Mouse (Mus musculus): ENCODE measurements around the gene Gm8127. TPM values are rescaled to one million over a fixed set of nuclear protein-coding genes. Genes with fewer than 3 reads are reported as not detected.
"Not testable (repeated sequence)": the region's sequence is repeated elsewhere in the genome, so short reads cannot be mapped to it uniquely, and the experiment has no call there.

Gene Gm8127
- polyA plus RNA-seq, 1 experiment from 2014 or later = not detected

DNA sequence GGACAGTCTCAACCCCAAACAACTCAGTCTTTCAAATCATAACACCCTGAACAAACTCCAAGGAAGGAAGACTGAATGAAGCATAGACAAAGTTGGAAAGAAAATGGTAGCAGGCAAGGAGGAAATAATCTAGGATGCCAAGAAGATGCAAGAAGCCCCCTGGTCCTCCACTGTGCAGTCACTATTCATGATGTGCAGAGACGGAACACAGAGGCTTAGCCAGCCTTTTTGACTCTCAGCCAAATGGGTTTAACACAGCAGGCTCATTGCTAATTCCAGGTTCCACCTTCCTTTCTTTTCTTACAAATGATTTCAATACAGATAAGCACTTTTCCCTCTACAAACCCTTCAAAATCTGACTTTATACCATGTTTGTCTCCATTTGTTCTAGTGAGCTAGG, 20.5 kb downstream of the Gm8127 start:
- not testable (repeated sequence) for H3K9me3 ChIP-seq (ENCODE audit: control insufficient read depth); ATAC-seq; H3K4me2 ChIP-seq (replicated peaks; ENCODE audit: low read depth); H3K9ac ChIP-seq (ENCODE audit: low read depth, low read length); H3K27ac ChIP-seq (ENCODE audit: low read depth, low read length); H3K4me3 ChIP-seq (ENCODE audit: low read depth, low read length); H3K4me1 ChIP-seq (replicated peaks; ENCODE audit: control insufficient read depth, insufficient read depth, low read length); H3K36me3 ChIP-seq (ENCODE audit: control insufficient read depth, insufficient read depth); H3K27me3 ChIP-seq (replicated peaks; ENCODE audit: control insufficient read depth, insufficient read depth, low read length)
- 71% methylated on average over 1 of the region's 1 CpGs for WGBS

DNA sequence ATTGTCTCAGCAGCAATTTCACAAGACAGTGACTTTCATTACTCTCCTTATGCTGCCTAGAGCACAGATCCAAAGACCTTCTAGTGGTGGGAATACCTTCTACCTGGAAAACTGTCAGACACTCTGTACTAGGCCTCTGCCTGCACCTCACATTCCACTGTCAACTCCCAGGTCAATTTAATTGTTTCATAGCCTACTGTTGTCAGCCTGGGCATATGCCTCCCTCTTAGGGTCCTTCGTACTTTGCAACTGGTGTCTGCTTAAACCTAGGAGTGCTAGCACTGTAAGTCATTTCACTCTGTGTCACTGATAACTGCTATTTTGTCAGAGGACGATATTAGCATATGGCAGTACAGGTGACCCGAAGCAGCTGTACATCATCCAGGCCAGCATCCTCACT, 24.4 kb downstream of the Gm8127 start:
- not testable (repeated sequence) for H3K27ac ChIP-seq (ENCODE audit: low read depth, low read length); H3K27me3 ChIP-seq (replicated peaks; ENCODE audit: control insufficient read depth, insufficient read depth, low read length); H3K4me3 ChIP-seq (ENCODE audit: low read depth, low read length); H3K4me1 ChIP-seq (replicated peaks; ENCODE audit: control insufficient read depth, insufficient read depth, low read length); H3K9me3 ChIP-seq (ENCODE audit: control insufficient read depth); H3K9ac ChIP-seq (ENCODE audit: low read depth, low read length); ATAC-seq; H3K4me2 ChIP-seq (replicated peaks; ENCODE audit: low read depth); H3K36me3 ChIP-seq (ENCODE audit: control insufficient read depth, insufficient read depth)
- 85% methylated on average over 3 of the region's 3 CpGs for WGBS

DNA sequence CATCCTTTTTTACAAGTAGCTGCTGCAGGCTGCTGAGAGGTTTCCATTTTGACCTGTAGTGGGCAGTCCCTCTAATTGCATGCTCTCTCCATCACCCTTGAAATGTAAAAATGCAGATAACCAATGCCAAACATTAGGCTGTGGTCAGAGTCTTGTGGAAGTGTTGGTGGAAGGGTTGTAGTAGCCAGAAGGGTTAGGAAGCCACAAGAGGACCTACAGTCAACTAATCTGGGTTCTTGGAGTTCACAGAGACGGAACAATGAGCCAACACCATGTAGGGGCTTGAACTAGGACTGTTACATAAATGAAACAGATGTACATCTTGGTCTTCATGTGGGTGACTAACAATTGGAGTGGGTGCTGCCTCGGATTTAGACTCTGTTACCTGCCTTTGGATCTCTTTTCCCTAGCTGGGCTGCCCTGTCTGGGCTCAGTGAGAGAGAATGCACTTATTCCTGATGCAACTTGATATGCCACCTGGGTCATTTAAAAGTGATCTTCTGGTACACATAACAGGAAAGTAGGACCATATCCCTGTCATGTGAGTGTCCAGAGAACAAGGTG, 25.0 kb downstream of the Gm8127 start:
- not testable (repeated sequence) for H3K9ac ChIP-seq (ENCODE audit: low read depth, low read length); H3K4me2 ChIP-seq (replicated peaks; ENCODE audit: low read depth); H3K4me3 ChIP-seq (ENCODE audit: low read depth, low read length); H3K9me3 ChIP-seq (ENCODE audit: control insufficient read depth); ATAC-seq; H3K27ac ChIP-seq (ENCODE audit: low read depth, low read length); H3K27me3 ChIP-seq (replicated peaks; ENCODE audit: control insufficient read depth, insufficient read depth, low read length); H3K36me3 ChIP-seq (ENCODE audit: control insufficient read depth, insufficient read depth); H3K4me1 ChIP-seq (replicated peaks; ENCODE audit: control insufficient read depth, insufficient read depth, low read length)
- 33% methylated on average over 2 of the region's 2 CpGs for WGBS

DNA sequence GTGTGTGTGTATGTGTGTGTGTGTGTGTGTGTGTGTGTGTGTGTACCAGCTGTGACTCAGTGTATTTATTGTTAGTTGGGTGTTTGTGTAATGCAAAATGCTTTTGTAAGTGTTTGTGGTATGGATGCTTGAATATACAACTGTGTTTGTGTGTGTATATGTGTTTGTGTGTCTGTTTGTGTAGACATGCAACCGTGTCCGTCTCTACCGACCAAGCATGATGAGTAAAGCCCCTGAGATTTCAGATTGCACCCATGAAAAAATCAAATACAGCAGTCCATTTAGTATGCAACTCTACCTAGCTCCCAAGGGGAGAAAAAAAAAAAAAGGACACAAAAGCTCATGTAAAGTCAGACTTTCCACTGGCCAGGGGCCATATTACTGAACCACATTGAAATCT, 30.2 kb downstream of the Gm8127 start:
- H3K36me3 ChIP-seq (ENCODE audit: control insufficient read depth, insufficient read depth); ATAC-seq; H3K27me3 ChIP-seq (replicated peaks; ENCODE audit: control insufficient read depth, insufficient read depth, low read length); H3K4me1 ChIP-seq (replicated peaks; ENCODE audit: control insufficient read depth, insufficient read depth, low read length); H3K4me3 ChIP-seq (ENCODE audit: low read depth, low read length); H3K27ac ChIP-seq (ENCODE audit: low read depth, low read length); H3K4me2 ChIP-seq (replicated peaks; ENCODE audit: low read depth); H3K9ac ChIP-seq (ENCODE audit: low read depth, low read length); H3K9me3 ChIP-seq (ENCODE audit: control insufficient read depth): not testable (repeated sequence)
- whole genome bisulfite sequencing = 89% methylated on average over 3 of the region's 3 CpGs

DNA sequence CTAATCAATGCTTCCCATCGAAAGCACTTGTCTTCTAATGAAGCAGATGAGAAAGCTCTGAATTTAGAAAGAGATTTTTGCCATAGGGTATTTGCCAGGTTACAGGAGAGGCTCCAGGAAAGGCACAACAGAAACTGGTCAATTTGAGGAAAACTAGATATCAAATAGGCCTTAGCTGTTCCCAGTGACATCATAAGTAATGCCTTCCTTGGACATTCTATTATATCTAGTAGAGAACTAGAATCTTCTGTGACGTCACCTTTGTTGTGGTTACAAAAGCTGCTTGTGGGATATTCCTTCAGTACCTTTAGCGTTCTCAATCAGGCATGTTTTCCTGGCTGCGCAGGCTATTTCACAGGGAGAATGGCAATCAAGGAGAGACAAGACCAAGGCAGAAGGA, 35.3 kb downstream of the Gm8127 start, which contains the start of gene Gm8126:
TSS of gene Gm8126 (plus strand) at position 301 of the 400 bp plus-strand sequence.
- H3K4me1 ChIP-seq (replicated peaks; ENCODE audit: control insufficient read depth, insufficient read depth, low read length); H3K4me3 ChIP-seq (ENCODE audit: low read depth, low read length); H3K9me3 ChIP-seq (ENCODE audit: control insufficient read depth); ATAC-seq; H3K27ac ChIP-seq (ENCODE audit: low read depth, low read length); H3K4me2 ChIP-seq (replicated peaks; ENCODE audit: low read depth); H3K27me3 ChIP-seq (replicated peaks; ENCODE audit: control insufficient read depth, insufficient read depth, low read length); H3K36me3 ChIP-seq (ENCODE audit: control insufficient read depth, insufficient read depth); H3K9ac ChIP-seq (ENCODE audit: low read depth, low read length): not testable (repeated sequence)
- WGBS = 94% methylated on average over 2 of the region's 4 CpGs

DNA sequence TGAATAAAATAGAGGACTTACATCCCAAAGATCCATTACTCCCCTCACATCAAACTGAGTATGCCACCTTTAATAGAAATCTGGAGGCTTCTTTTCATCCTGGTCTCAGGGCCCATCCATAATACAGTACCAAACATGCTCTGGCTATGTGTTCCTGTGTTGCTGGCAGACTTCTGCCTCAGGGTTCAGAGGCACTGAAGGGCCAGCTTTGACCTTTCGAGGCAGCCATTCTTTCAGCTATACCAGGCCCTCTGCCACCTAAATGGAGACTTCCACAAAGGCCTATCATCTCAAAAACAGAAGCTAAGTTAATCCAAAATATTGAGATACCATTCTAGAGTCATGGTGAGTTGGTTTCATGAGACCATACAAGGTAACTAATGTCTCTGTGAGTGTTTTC, 37.1 kb downstream of the Gm8127 start:
- H3K4me3 ChIP-seq (ENCODE audit: low read depth, low read length); H3K4me2 ChIP-seq (replicated peaks; ENCODE audit: low read depth); ATAC-seq; H3K4me1 ChIP-seq (replicated peaks; ENCODE audit: control insufficient read depth, insufficient read depth, low read length); H3K9me3 ChIP-seq (ENCODE audit: control insufficient read depth); H3K27ac ChIP-seq (ENCODE audit: low read depth, low read length); H3K9ac ChIP-seq (ENCODE audit: low read depth, low read length); H3K36me3 ChIP-seq (ENCODE audit: control insufficient read depth, insufficient read depth); H3K27me3 ChIP-seq (replicated peaks; ENCODE audit: control insufficient read depth, insufficient read depth, low read length): not testable (repeated sequence)
- WGBS = 67% methylated on average over 1 of the region's 1 CpGs

DNA sequence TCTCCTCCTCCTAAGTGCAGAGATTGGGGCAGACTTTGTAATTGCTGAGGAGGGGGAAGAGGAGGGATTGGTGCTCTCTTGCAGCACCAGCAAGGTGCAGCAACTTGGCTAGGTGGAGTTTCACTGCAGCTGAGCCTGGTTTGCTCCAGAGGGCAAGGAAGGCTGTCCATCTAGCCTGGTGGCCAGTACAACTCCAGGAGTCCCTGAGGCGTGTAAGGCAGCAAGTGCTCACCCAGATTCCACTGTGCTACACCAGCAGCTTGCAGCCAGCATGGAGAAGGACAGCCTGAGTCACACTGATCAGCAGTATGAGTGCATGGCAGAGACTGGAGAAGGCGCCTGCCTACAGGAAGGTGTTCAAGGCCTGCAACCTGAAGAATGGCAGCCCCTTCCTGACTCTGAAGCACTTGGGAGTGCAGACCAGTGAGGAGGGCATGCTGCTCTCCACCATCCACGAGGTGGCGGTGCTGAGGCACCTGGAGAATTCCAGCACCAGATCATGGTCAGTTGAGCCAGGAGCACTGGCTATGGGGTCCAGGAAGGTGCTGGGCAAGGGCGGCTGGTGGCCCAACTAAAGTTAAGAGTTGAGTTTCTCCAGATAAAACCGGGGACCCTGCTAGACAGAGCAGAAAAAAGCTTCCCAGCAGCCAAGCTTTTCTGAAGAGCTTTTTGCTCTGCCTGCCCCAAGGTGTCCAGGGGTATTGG, 42.9 kb downstream of the Gm8127 start:
- H3K4me2 ChIP-seq (replicated peaks; ENCODE audit: low read depth); H3K9me3 ChIP-seq (ENCODE audit: control insufficient read depth); H3K9ac ChIP-seq (ENCODE audit: low read depth, low read length); H3K4me1 ChIP-seq (replicated peaks; ENCODE audit: control insufficient read depth, insufficient read depth, low read length); H3K4me3 ChIP-seq (ENCODE audit: low read depth, low read length); H3K36me3 ChIP-seq (ENCODE audit: control insufficient read depth, insufficient read depth); ATAC-seq; H3K27me3 ChIP-seq (replicated peaks; ENCODE audit: control insufficient read depth, insufficient read depth, low read length); H3K27ac ChIP-seq (ENCODE audit: low read depth, low read length): not testable (repeated sequence)
- WGBS = 39% methylated on average over 5 of the region's 6 CpGs

DNA sequence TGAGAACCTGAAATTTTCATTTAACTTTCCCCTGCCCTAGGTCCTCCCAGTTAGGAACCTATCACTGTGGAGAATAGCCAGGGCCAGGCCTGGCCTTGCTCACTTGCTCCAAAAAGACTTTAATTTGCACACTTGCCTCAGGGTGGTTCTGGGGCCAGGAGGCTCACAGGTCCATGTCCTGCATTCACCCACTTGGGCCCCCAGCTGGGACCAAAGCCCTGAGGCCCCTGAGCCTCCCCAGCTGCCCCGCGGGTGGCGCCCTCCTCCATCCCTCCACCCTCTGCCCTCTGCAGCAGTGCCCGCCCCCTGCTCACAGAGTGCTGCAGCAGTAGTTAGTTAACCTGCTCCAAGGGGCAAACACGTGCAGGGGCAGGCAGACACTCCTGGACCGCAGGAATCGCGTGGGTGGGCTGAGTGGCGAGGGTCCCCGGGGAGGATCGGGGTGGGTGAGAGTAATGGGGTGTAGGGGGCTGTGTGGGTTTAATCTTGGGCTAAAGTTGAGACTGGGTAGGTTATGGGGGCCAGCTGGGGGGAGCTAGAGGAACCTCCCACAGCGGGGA, 43.9 kb downstream of the Gm8127 start:
- not testable (repeated sequence) for H3K4me2 ChIP-seq (replicated peaks; ENCODE audit: low read depth); H3K4me1 ChIP-seq (replicated peaks; ENCODE audit: control insufficient read depth, insufficient read depth, low read length); H3K9me3 ChIP-seq (ENCODE audit: control insufficient read depth); H3K4me3 ChIP-seq (ENCODE audit: low read depth, low read length); H3K36me3 ChIP-seq (ENCODE audit: control insufficient read depth, insufficient read depth); H3K27me3 ChIP-seq (replicated peaks; ENCODE audit: control insufficient read depth, insufficient read depth, low read length); H3K9ac ChIP-seq (ENCODE audit: low read depth, low read length); H3K27ac ChIP-seq (ENCODE audit: low read depth, low read length); ATAC-seq
- WGBS = 26% methylated on average over 10 of the region's 12 CpGs

Data from intestine, postnatal 0 days (tissue).